Mouse (Mus musculus) forebrain, embryonic 10.5 days (tissue): ENCODE results near the gene Uox. TPM values are rescaled to one million over a fixed set of nuclear protein-coding genes. Genes with fewer than 3 reads are reported as not detected.

Experiments
- DNase-seq: peaks from one replicate; pipeline ENCODE4 v3.0.0-alpha.2; 2017; ENCODE audit warnings: low spot score; ENCODE audit errors: extremely low spot score
- H3K27ac ChIP-seq: fragments of 300-500 bp; sonication (generic); 2 replicates; pipeline ENCODE4 v1.5.1; 2016; ENCODE audit warnings: mild to moderate bottlenecking
- H3K27me3 ChIP-seq: fragments of 300-500 bp; sonication (generic); 2 replicates; pipeline ENCODE4 v1.6.1; 2016; ENCODE audit warnings: mild to moderate bottlenecking; ENCODE audit not compliant: poor library complexity, severe bottlenecking
- H3K36me3 ChIP-seq: fragments of 300-500 bp; sonication (generic); replicated peaks from 2 replicates; pipeline ENCODE4 v1.6.1; 2016; ENCODE audit warnings: mild to moderate bottlenecking, moderate library complexity
- H3K4me1 ChIP-seq: fragments of 300-500 bp; sonication (generic); 2 replicates; pipeline ENCODE4 v1.6.1; 2016
- H3K4me3 ChIP-seq: fragments of 300-500 bp; sonication (generic); 2 replicates; pipeline ENCODE4 v1.5.1; 2016; ENCODE audit warnings: mild to moderate bottlenecking, moderate library complexity
- H3K9me3 ChIP-seq: fragments of 300-500 bp; sonication (generic); 2 replicates; pipeline ENCODE4 v1.6.1; 2016; ENCODE audit warnings: mild to moderate bottlenecking, moderate library complexity
- WGBS: fragments of 180-500 bp; shearing (Covaris S2); methylation state at CpG from one replicate; pipeline ENCODE4 v1.1.7; 2016; 5-methylcytosine and 5-hydroxymethylcytosine counted together
- polyA plus RNA-seq: library from polyadenylated mRNA; unstranded; fragments of >200 nt; fragmentation: Nextera tagmentation; extraction: Ambion mirVana; gene quantifications from 2 replicates; pipeline ENCODE4 v1.2.1, GENCODE M21; 2016

Gene Uox
- polyA plus RNA-seq, 1 experiment from 2014 or later, result not detected

DNA sequence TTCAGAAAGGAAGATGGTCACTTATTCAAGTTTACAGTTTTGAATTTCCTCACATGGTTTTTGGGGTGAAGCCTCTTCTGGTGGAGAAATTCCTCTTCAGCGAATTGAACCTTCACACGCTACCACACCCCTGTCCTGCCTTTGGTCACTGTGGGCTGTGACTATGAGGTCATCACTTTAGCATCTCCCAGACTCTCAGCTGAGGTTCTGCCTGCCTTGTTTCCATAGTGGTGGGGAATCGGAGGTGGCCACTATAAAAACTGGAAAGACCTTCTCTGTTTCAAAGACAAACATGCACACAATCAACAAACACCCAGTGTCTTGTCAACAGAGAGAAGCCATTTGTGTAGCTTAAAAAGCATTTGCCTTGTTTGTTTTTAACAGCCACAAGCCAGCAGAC is 81.0 kb downstream of the Uox start, which contains the start of gene 4930503B20Rik:
TSS of gene 4930503B20Rik (minus strand) at position 101 of the 400 bp plus-strand sequence.
- H3K4me3 ChIP-seq, result no peak within 1 kb of the TSS
- H3K27ac ChIP-seq, result no peak within 1 kb of the TSS
- H3K4me1 ChIP-seq, result 0 out of 2 replicates have a peak, but pooled peaks cover 8% of the 10 kb centered on the region
- no peaks in the 10 kb centered on the region for H3K27me3 ChIP-seq
- DNase-seq, result no peak
- WGBS, result 95% methylated on average over 3 of the region's 3 CpGs
- H3K36me3 ChIP-seq, result no peaks in the 10 kb centered on the region
- H3K9me3 ChIP-seq, result no peaks in the 10 kb centered on the region

DNA sequence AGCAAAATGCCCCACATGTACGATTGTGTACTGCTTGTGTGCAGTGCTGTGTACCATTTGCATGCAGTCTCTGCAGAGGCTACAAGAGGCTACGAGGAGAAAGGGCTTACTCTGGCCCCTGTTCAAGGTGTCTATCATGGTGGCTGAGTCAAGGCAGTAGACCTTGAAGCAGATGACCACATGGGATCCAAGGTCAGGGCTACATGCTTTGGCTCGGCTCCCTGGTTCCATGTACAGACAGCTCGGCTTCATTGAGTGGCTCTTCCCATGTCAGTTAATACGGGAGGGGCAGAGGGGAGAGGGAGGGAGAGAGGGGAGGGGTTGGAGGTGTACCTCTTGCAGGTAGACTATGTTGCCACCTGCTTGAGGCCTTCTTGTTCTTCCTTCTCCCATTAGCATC is 82.2 kb downstream of the Uox start:
- WGBS, result 91% methylated on average over 5 of the region's 5 CpGs

GRCm38 (mm10) chr3:146653692-146654091 is 83.5 kb downstream of the Uox start:
- no peak for DNase-seq
- no peaks in the 10 kb centered on the region for H3K36me3 ChIP-seq

More for the DNA sequence above, 82.2 kb downstream of the Uox start:
- Histone ChIP-seq H3K27me3 (no peaks in the 10 kb centered on the region), H3K36me3 (no peaks in the 10 kb centered on the region), H3K27ac (no peak overlapping the region), H3K9me3 (no peaks in the 10 kb centered on the region), H3K4me3 (no peak overlapping the region), H3K4me1 (0 out of 2 replicates have a peak, but pooled peaks cover 8% of the 10 kb centered on the region)
- no peak for DNase-seq

GRCm38 (mm10) chr3:146655111-146655577 is 84.9 kb downstream of the Uox start:
- Histone ChIP-seq H3K4me3 (no peak overlapping the region), H3K27me3 (no peaks in the 10 kb centered on the region), H3K9me3 (no peaks in the 10 kb centered on the region), H3K4me1 (0 out of 2 replicates have a peak, but pooled peaks cover 8% of the 10 kb centered on the region), H3K36me3 (no peaks in the 10 kb centered on the region), H3K27ac (no peak overlapping the region)
- WGBS, result 65% methylated on average over 2 of the region's 2 CpGs
- DNase-seq, result no peak

More at GRCm38 (mm10) chr3:146653692-146654091, 83.5 kb downstream of the Uox start:
- no peak overlapping the region for H3K27ac ChIP-seq
- 0 out of 2 replicates have a peak, but pooled peaks cover 8% of the 10 kb centered on the region for H3K4me1 ChIP-seq
- 94% methylated on average over 6 of the region's 6 CpGs for WGBS
- no peaks in the 10 kb centered on the region for H3K27me3 ChIP-seq
- H3K9me3 ChIP-seq, result no peaks in the 10 kb centered on the region
- H3K4me3 ChIP-seq, result no peak overlapping the region

GRCm38 (mm10) chr3:146657433-146657832 is 87.2 kb downstream of the Uox start:
- no peak overlapping the region for H3K4me3 ChIP-seq
- DNase-seq, result no peak
- WGBS, result 84% methylated on average over 5 of the region's 5 CpGs
- H3K27ac ChIP-seq, result no peak overlapping the region
- H3K27me3 ChIP-seq, result no peaks in the 10 kb centered on the region
- H3K9me3 ChIP-seq, result no peaks in the 10 kb centered on the region
- H3K36me3 ChIP-seq, result no peaks in the 10 kb centered on the region
- H3K4me1 ChIP-seq, result 0 out of 2 replicates have a peak, but pooled peaks cover 8% of the 10 kb centered on the region

GRCm38 (mm10) chr3:146658061-146658639 is 87.9 kb downstream of the Uox start:
- 91% methylated on average over 1 of the region's 1 CpGs for WGBS
- no peaks in the 10 kb centered on the region for H3K9me3 ChIP-seq
- no peak for DNase-seq
- no peak overlapping the region for H3K4me3 ChIP-seq
- no peaks in the 10 kb centered on the region for H3K36me3 ChIP-seq
- no peaks in the 10 kb centered on the region for H3K27me3 ChIP-seq
- 0 out of 2 replicates have a peak, but pooled peaks cover 8% of the 10 kb centered on the region for H3K4me1 ChIP-seq
- H3K27ac ChIP-seq, result no peak overlapping the region

GRCm38 (mm10) chr3:146659321-146659720 is 89.1 kb downstream of the Uox start:
- no peaks in the 10 kb centered on the region for H3K27me3 ChIP-seq
- no peak for DNase-seq
- WGBS, result 94% methylated on average over 5 of the region's 5 CpGs
- H3K4me3 ChIP-seq, result no peak overlapping the region
- no peaks in the 10 kb centered on the region for H3K36me3 ChIP-seq
- no peaks in the 10 kb centered on the region for H3K9me3 ChIP-seq
- no peak overlapping the region for H3K27ac ChIP-seq
- H3K4me1 ChIP-seq, result 0 out of 2 replicates have a peak, but pooled peaks cover 8% of the 10 kb centered on the region

DNA sequence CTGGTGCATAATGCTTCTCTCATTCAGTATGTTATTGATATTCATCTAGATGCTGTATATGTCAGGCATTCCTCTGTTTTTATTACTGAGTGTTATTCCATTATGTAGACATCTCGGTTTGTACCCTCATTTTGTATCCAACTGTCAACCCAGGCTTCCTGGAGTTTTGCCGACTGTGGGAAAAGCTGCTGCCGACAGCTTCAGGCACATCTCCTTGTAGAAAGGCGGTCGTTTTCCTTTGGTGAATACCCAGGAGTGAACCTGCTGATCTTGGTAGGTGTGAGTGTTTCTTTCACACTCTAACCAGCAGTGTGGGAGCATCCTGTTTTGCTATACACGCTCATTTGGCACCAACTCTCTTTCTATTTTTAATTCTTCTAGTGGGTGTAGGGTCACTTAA is 90.8 kb downstream of the Uox start:
- H3K4me1 ChIP-seq, result no peaks in the 10 kb centered on the region
- H3K4me3 ChIP-seq, result no peak overlapping the region
- WGBS, result 88% methylated on average over 6 of the region's 6 CpGs
- H3K27me3 ChIP-seq, result no peaks in the 10 kb centered on the region
- H3K9me3 ChIP-seq, result no peaks in the 10 kb centered on the region
- H3K27ac ChIP-seq, result no peak overlapping the region
- no peaks in the 10 kb centered on the region for H3K36me3 ChIP-seq
- DNase-seq, result no peak

- no peak for DNase-seq
- no peak overlapping the region for H3K27ac ChIP-seq
- no peaks in the 10 kb centered on the region for H3K36me3 ChIP-seq
- H3K27me3 ChIP-seq, result no peaks in the 10 kb centered on the region
- no peak overlapping the region for H3K4me3 ChIP-seq
- no peaks in the 10 kb centered on the region for H3K9me3 ChIP-seq
- WGBS, result 85% methylated on average over 7 of the region's 7 CpGs
- H3K4me1 ChIP-seq, result no peaks in the 10 kb centered on the region
Measured at GRCm38 (mm10) chr3:146661907-146662306, 91.7 kb downstream of the Uox start.

DNA sequence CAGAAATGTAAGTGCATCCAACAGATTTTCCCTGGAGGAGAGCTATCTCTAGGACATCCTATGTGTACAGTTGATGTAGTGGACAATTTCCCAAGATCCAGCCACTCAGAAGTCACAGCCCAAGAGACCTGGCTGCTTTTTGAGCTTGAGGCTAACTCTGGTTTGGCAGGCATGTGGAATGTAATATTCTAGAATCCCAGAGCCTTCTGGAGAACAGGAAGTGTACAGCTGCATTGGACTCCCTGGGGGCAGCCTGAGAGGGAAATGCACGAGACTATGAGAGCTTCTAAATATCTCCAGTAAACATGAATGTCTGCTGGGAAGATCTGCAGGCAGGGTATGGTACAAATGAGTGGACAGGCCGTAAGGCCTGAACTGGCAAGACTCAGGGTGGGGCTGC is 100.9 kb downstream of the Uox start:
- Histone ChIP-seq H3K4me1 (no peaks in the 10 kb centered on the region), H3K27ac (no peak overlapping the region), H3K36me3 (no peaks in the 10 kb centered on the region), H3K9me3 (no peaks in the 10 kb centered on the region), H3K4me3 (no peak overlapping the region), H3K27me3 (no peaks in the 10 kb centered on the region)
- WGBS, result 80% methylated on average over 2 of the region's 2 CpGs
- DNase-seq, result no peak

- Histone ChIP-seq H3K27me3 (no peaks in the 10 kb centered on the region), H3K27ac (no peak overlapping the region)
- WGBS, result 96% methylated on average over 1 of the region's 1 CpGs
Measured at GRCm38 (mm10) chr3:146675101-146675500, 104.9 kb downstream of the Uox start.

GRCm38 (mm10) chr3:146676193-146676592 is 106.0 kb downstream of the Uox start:
- Histone ChIP-seq H3K4me3 (no peak overlapping the region), H3K9me3 (no peaks in the 10 kb centered on the region), H3K27ac (no peak overlapping the region), H3K27me3 (no peaks in the 10 kb centered on the region), H3K4me1 (no peaks in the 10 kb centered on the region), H3K36me3 (no peaks in the 10 kb centered on the region)
- WGBS, result 94% methylated on average over 4 of the region's 4 CpGs
- no peak for DNase-seq

More at GRCm38 (mm10) chr3:146675101-146675500, 104.9 kb downstream of the Uox start:
- Histone ChIP-seq H3K4me1 (no peaks in the 10 kb centered on the region), H3K4me3 (no peak overlapping the region), H3K36me3 (no peaks in the 10 kb centered on the region), H3K9me3 (no peaks in the 10 kb centered on the region)
- no peak for DNase-seq

DNA sequence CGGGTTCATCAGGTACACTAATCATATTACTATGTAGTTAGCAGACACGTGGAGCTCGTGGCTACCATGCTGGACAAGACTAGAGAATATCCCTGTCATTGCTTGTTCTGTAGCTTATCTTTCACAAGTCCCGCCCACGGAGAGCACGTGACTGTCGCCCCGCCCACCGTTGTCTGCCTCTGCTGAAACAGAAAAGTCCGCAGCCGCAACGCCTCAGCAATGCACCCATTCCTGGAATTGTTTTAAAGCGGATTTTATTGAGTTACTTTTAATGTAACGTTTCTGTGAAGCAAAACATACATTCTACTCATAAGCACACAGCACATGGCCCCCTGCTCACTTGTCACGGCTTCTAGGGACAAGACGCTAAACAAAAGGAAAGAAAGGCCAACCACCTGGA is 109.4 kb downstream of the Uox start:
- H3K9me3 ChIP-seq, result no peaks in the 10 kb centered on the region
- WGBS, result 94% methylated on average over 16 of the region's 16 CpGs
- H3K4me1 ChIP-seq, result peaks cover 15% of the 10 kb centered on the region
- peaks cover 16% of the 10 kb centered on the region for H3K27me3 ChIP-seq
- no peak for DNase-seq
- no peak overlapping the region for H3K27ac ChIP-seq
- no peaks in the 10 kb centered on the region for H3K36me3 ChIP-seq
- no peak overlapping the region for H3K4me3 ChIP-seq
